Mouse (Mus musculus) mouse trophoblast stem cell (cell line): ENCODE data around the gene Nck1.

ENCODE experiments used
- in situ Hi-C, 2 experiments: fragments of 300-500 bp; cut with MseI, MboI; formaldehyde crosslinking; loops; 2 replicates in 1 of 2; 3 replicates in 1 of 2; pipeline ENCODE4 v1.15.1; 2025

The Nck1 gene

GRCm38 (mm10) chr9:100535618-100536262, 10.2 kb downstream of the Nck1 start:
- in situ Hi-C loops, result no loop called here

DNA sequence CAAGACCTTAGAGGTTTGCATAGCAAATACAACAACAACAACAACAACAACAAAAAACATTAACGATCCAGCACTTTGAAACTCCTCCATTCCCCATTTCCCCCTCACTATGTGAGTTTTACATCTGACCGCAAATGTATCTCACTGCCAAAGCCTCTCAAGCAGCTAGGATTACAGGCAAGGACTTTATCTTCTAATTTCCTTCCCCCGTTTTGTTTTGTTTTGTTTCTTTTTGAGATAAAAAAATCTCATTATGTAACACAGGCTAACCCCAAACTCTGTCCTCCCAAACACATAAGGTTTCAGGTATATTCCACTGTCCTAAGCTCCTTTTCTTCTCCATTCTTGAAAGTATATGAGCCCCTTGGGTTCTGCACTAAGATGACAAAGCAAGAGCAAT, 11.2 kb downstream of the Nck1 start:
- in situ Hi-C loops, result no loop called here

DNA sequence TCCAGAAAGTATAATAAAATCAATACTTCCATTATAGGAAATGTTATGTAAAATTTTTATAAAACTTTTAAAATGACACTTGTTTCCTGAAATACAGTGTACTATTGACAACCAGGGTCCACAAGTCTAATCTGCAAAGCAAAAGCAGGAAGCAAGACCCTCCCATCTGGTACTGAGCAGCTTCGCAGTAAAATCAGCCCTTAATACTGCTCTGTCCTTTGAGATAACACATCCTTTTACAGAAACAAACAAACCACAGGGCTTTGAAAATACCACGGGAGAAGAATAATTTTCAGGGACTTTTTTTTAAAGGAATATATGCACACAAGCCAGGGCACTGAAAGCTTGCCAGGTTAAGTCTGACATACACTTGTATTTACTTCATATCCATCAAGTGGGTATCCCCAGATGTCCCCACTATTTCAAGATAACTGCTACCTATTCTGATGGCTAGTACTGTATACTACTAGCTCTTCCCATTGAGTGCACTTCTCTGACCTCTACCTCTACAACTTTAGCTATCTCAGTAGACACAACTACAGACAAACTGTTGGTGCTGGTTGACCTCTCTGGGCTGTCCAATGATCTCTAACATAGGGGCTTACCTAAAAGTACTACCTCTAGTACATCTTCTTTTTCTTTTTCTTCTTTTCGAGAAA, 13.0 kb downstream of the Nck1 start:
- in situ Hi-C loops, result no loop called here

DNA sequence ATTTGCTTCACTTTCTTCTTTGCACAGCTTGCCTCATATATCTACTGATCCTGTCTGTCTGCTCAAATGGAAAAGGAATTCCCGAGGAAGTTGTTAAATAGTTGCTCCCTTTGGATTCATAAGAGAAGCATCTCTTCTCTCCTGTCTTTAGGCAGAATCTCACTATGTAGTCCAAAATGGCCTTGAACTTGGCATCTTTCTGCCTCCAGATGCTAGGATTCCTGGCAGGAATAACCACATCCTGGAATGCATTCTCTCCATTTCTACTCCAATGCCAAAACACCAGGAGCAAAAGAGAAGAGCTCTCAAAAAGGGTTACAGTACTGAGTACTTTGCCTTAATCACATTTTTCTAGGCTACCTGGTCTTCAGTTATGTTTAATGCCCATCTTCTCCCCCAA, 14.6 kb downstream of the Nck1 start:
- in situ Hi-C loops, result no loop called here

DNA sequence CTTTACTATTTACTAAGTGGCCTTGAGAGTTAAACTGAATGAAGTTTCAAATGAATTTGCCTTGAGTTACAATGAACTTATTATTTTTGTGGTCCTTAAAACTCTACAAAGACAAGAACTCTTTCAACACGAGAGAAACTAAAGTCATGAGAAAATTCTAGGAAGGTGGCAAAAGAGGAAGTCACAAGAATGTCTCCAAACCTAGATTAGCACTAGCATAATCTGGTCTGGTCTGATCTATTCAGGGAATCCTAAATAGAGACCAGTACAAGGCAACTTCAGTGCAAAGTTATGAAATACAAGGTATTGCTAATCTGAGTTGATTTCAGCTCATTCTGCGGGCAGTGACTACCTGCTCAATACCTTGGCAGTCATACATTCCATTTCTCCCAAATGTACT, 20.7 kb downstream of the Nck1 start:
- in situ Hi-C loops, result no loop called here

- in situ Hi-C loops, result no loop called here
Observed at GRCm38 (mm10) chr9:100522029-100522428, 23.9 kb downstream of the Nck1 start.

DNA sequence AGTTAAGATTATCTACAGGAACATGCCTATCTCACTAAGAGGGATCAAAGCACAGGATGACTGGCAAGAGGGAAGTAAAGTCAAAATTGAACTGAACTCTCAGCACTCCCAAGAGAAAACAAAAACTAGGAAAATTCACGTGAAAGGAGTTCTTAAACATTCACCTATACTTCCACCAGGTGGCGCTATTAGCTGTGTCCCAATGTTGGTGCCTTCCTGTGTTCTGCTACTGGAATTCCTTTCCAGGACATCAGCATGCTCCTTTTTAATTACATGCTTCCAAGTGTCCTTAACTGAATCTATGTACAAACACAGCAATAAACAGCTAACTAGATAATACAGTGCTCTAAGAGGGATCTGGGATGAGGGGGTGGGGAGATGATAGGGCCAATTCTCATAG, 25.3 kb downstream of the Nck1 start:
- in situ Hi-C loops, result no loop called here

DNA sequence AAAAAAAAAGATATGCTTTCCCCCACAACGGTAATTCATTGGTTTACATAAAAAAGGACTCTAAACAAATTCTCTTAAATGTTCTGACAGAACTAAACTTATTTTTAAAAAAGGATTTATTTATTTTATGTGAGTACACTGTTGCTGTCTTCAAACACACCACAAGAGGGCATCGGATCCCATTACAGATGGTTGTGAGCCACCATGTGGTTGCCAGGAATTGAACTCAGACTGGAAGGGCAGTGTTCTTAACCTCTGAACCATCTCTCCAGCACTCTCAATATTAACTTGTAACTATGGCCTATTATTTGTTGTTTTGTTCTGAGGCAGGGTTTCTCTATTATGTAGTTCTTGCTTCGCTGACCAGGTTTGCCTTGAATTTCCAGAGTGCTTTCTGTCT, 25.9 kb downstream of the Nck1 start:
- in situ Hi-C loops, result no loop called here

DNA sequence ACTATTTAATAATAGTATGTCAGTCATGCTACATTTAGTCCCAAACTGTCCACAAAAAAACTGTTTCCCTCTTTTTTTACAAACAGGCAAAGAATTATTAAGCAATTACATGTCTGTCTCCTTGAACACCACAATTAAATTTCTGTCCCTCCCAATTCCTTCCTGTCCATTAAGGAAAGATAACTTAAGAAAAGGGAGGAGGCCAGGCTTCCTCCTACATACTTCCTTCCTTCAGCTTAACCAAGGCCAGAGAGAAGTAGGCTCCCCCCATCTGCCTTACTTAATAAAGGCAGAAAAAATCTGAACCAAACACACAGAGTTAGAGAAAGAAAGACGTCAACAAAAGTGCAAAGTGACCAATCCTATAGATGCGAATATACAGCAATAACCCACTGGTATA, 38.4 kb downstream of the Nck1 start:
- in situ Hi-C loops, result no loop called here

DNA sequence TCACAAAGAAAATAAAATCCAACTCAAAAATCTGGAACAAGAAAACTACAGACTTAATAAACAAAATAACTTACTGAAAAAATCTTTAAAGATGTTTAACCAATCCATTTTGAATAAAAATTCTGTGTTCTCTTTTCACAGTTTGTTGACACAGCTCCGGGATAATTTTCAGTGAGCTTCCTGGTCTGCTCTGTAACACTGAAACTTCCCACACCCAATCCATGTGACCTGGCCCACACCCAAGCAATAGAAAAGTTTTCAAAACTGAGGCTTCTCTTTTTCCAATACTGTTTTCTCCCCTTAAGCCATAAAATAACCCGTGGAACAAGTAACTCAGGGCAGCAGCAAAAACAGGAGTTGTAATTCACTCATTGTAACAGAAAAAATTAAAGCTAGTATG, 39.3 kb downstream of the Nck1 start:
- in situ Hi-C loops, result no loop called here

GRCm38 (mm10) chr9:100505498-100505897, 40.4 kb downstream of the Nck1 start:
- in situ Hi-C loops, result no loop called here

DNA sequence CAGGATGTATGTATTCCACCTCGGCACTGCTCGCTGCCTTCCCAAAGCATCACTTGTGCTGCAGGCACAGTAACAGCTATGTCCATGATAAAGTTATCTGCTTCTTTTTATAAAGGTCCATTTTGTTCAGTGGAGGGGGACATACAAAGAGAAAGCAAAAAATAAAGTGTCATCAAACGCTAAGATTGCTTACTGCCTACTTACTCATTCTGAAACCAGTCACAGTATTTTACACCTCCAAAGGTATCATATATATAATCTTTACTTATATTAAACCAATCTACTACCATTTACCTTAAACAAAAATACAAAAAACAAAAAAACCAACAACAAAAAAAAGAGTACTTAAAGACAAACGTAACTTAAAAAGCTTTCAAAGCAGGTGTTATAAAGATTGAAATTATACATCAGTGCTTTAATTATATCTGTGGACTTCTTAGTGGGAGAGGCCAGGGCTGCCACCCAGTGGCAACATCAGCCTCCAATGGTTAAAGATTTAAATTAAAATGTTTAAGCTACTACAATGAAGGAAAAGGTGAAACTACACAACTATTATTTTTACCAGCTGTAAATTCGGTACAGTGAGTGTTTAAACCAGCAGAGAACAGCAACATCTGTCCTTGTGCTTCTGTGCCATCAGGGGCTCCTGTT, 52.2 kb downstream of the Nck1 start:
- in situ Hi-C loops, result no loop called here

DNA sequence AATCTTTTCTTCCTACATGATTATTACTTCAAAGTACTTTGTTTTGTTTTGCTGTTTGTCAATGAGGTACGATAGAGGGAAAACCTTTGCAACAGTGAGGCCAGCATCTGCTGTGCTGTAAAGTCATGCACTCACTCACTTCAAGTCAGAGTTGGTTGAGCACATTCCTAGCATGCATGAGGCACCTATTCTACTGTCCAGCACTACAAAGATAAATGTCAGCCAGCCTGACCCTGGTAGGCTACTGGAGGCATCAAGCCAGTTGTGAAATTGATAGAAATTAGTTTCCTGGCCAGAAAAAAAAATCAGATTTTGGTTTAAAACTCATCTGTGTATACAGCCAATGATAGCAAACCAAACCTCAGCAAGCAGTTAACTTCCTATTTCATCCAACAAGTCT, 54.5 kb downstream of the Nck1 start:
- in situ Hi-C loops, result no loop called here

- in situ Hi-C loops, result no loop called here
Observed at GRCm38 (mm10) chr9:100488969-100489368, 57.0 kb downstream of the Nck1 start.

DNA sequence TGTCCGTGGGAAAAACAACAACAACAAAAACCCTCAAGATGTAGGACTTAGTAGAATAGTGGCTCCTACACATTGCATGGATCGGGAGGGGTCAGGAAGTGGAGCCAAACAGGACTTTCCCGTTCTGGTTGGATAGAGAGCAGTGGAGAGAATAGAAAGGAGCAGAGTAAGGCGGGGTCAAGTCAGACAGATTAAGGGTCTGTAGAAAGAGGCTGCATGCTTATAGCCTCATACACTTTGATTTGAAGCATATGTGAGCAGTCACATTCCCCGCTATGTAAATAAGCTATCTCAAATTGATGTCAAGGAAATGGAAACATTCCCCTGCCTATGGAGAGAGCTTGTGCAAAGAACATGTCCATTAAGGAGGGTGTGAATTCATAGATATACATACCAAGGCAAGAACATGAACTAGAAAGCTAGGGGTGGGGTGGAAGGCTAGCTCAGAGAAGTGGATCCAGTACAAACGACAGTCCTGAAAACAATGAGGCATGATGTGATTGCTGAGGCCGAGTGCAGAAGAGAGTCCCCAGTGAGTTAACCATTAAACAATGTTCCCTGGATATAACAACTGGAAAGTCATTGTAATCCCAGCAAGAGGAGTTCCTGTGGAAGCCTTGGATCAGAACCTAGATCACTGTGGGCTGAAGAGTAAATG, 57.7 kb downstream of the Nck1 start:
- in situ Hi-C loops, result no loop called here

DNA sequence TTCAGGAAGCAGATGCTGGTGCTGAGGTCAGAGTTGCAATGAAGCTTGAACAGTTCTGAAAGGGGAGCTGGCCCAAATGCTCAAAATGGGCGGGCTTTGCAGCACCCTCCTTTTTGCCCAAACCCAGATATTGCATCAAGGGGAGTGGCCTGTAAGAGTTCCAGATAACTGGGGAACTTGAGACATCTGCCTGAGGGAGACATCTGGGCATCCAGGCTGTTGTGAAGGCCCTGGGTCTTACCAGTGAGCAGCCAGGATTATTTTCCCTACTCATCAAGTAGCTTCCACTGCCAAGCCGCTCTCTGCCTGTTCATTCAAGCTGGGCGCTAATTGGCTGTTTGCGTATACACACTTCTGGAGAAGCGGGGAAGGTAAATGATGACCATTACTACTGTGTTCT, 59.5 kb downstream of the Nck1 start, which contains the start of gene Il20rb:
Gene Il20rb, minus strand, starts transcription at position 358 of the 400 bp plus-strand sequence.
- in situ Hi-C loops, result no loop called here

DNA sequence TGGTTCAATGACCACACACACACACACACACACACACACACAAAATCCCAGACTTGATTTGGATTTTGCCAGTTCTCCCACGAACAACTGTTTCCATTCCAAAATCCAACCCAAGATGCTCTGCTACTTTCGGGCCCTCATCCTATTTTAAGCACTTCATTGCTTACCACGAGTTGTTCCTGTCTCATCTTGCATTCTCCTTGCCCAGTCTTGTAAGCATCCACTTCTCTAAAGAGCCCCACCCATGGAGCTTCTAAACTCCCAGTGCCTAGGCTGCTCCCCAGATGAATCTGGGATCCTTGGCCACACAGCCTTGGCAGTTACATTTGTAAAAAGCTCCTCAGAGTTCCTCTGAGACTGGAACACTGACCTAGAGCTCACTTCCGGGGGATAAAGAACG, 62.6 kb downstream of the Nck1 start:
- in situ Hi-C loops, result no loop called here

- in situ Hi-C loops, result no loop called here
Observed at GRCm38 (mm10) chr9:100481626-100482025, 64.3 kb downstream of the Nck1 start.

DNA sequence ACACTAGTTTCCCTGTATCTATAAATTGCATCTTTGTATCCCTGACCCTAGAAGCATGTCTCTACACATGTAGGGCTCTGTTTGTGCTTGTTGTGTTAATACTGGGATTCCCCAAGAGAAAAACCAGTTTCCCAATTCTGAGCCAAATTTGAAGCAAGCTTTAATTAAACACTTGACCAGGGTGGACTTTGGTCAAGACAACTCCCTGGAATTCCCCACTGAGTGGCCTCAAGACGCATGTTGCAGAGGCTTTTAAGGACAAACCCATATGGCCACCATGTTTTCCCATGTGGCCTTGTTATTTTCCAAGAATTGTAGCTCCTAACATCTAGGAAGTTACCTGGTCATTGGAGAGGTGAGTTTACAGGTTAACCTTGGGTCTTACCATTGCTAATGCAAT, 71.9 kb downstream of the Nck1 start:
- in situ Hi-C loops, result no loop called here

DNA sequence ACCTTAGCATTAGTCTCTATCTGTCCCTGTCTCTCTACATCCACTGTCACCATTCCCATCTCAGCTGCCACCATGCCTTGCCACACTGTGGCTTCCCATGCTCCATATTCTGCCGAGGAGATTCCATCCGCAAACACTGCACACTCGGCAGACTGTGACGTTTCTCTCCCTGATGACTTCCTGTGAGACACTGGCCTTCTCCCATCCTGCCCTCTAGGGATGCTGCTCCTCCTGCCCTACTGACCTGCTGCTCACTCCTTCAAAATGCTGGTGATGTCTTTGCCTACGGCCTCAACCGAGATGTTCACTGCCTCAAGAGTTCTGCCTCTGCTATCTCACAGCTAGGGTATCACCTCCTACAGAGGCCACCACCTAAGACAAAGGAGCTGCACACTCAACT, 72.6 kb downstream of the Nck1 start:
- in situ Hi-C loops, result no loop called here

DNA sequence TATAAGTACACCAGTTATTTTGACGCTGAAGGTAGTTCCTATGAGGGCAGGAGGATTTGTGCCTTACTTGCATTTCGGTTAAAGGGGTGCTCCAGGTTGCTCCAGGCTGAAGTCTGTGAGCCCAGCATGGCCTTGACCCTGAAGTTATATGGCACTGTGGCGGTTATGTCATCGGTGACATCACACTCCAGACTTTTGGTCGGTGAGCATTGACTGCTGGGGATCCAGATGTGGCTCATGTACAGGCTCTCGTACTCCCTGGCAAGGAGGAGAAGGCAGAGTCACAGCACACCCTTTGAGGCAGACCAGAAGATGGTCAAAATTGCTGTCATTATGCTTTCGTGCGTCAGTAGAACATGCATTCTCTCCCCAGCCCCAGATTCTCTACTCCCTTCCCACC, 73.0 kb downstream of the Nck1 start:
- in situ Hi-C loops, result no loop called here

DNA sequence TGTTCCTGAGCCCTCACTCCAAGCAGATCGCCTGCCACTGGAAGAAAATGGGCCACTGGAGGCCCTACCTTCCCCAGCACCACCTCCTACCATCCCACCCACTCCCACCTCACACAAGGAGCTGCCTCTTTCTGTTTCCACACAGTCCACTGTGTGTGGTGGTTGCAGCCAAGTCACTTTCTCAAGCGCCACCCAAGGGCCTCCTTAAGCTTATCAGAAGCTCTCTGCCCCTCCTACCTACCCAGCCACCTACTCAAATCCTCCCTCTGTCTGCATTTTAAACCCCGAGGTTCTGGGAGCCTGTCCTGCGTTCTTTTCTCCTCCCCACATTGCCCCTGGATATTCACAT, 74.4 kb downstream of the Nck1 start:
- in situ Hi-C loops, result no loop called here
